Mouse (Mus musculus) olfactory bulb, adult 2 months (tissue): ENCODE measurements around the gene Rpl32.

Source experiments
- CTCF ChIP-seq: fragments of 200-500 bp; IDR thresholded peaks from 2 replicates; pipeline ENCODE4 v1.5.1; 2012; ENCODE audit warnings: low read depth, mild to moderate bottlenecking, low read length, moderate library complexity; ENCODE audit not compliant: insufficient read depth
- POLR2A ChIP-seq: fragments of 200-500 bp; IDR thresholded peaks from 2 replicates; pipeline ENCODE4 v1.6.1; 2012; ENCODE audit warnings: mild to moderate bottlenecking, low read depth, low read length, moderate library complexity; ENCODE audit not compliant: insufficient read depth

- no peak for TF ChIP-seq CTCF
- no peak for TF ChIP-seq POLR2A
Measured at GRCm38 (mm10) chr6:115760137-115760536, 48.4 kb downstream of the Rpl32 start.
